Mouse (Mus musculus) heart, adult 2 months (tissue): ENCODE results near the gene Grsf1.

Source experiments
- CTCF ChIP-seq: fragments of 200-600 bp; IDR thresholded peaks from 2 replicates; pipeline ENCODE4 v1.8.1; 2022; ENCODE audit warnings: antibody characterized with exemption, mild to moderate bottlenecking, moderate library complexity
- POLR2A ChIP-seq: fragments of 200-500 bp; IDR thresholded peaks from 2 replicates; pipeline ENCODE4 v1.6.1; 2011; ENCODE audit warnings: mild to moderate bottlenecking, low read depth, low read length, control low read depth; ENCODE audit not compliant: insufficient read depth

- no peak; the same call in 1 of the 2 replicates for TF ChIP-seq POLR2A
- TF ChIP-seq CTCF: no peak
Observed at GRCm38 (mm10) chr5:88674703-88675442, 1.1 kb downstream of the Grsf1 start.
